Mouse (Mus musculus): ENCODE measurements around the gene Cdk15.

Cdk15 gene

DNA sequence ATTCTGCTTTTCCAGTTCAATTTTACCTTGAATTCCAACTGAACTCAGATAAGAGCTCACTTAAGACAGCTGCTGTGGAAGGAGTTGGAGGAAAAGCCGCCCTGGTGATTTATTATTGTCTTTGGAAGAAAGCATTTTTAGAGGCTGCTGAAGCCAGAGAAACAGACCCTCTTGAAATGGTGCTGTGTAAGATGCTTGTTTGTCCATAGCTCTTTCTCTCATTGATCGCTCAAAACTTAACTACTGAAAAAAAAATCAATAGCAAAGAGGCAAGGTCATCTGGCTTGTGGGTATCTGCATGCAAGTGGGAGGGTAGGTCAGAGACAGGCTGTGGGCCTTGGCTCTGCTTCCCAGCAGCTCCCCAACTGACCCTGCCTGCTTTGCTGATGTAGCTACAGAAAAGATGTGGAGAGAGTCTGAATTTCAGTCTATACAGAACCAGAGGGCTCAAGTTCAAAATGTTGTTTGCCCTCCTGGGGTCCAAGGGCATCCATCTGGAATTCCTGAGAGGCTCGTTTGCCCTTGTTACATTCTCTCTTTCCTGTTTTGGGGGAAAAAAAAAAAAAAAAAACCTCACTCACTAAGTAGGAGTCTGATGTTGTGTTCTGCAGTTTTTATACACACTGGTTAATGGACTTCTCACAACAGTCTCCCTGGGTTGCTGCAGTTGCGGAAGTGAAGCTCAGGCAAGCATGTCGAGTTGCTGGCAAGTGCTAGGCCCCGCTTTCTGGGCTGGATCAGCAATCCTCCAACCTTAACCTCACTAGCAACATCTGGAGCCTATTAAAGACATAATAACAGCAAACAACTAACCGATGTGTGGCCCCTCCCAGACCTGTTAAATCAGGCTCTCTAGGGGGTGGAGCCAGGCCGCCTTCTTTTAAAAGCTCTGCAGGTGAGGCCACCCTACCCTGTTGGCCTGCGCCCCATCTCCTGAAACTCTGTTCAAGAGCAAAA lies 65.5 kb downstream of the Cdk15 start:
- DNase-seq (ENCODE audit: extremely low read depth, low read depth, low spot score) = no peak

DNA sequence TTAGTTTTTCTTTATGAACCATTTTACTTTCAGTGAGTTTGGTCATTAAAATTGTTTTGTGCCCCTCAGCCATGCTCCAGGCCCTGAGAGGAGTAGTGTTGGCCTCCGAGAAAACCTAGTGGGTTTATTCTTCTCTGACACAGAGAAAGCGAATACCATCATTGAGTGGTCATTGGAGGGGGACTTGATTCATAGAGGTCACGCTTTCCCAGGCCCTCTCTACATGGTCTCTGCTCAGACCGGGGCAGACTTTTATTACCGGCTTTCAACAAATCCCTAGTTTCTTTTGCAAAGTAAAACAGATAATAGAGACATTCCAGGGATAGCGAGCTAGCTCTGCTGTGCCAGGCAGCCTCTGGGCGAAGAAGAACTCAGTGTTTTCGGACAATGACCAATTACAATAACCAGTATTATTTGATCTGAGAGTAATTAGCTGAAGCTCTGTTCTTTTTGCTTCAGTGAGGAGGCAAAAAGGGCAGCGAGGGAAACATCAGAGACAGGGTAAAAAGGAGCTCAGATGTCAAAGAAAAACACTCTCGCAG lies 70.2 kb downstream of the Cdk15 start:
- DNase-seq (ENCODE audit: extremely low read depth, low read depth, low spot score) = no peak

DNA sequence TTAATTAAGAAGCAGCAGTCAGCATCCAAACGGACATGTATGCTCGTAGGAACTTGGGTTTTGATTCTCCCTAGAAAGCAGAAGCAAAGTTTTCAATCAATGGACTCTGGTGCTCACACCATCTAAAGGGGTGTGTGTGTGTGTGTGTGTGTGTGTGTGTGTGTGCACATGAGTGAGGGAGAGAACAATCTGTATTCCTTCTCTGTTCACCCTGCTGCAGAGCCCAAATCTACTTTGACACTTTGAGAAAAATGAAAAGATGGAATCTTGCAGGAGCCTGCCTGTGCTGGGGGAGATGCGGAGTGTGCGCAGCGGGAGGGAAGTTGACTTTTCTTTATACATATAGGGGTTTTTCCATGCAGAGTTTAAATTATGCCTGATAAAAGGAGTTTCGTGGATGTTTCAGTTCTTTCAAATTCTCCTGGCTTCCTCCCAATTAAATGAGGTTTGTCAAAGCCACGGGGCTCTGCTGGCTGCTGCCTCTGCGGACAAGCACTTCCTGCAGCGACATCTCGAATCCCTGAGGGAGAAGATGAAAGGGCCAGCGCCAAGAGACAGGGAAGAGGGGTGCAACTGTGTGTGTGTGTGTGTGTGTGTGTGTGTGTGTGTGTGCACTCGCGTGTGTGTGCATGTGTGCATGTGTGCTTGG lies 76.2 kb downstream of the Cdk15 start:
- DNase-seq (ENCODE audit: extremely low read depth, low read depth, low spot score) = no peak

DNA sequence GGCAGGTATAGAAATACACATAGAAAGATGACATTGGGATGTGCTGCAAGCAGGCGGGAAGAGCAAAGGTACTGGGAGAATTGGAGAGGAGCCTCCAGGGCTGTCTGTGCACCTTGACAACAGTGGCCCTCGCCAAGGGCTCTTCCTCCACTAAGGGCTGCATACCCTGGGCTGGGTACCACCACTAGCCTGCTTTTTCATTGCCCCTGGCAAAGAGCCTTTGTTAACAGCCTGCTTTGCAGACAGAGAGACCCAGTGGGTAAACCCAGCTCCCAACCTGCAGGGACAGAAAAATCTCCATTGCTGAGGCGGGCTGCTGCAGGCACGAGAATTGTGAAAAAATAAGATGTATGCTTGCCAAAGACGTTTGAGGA lies 76.7 kb downstream of the Cdk15 start:
- DNase-seq (ENCODE audit: extremely low read depth, low read depth, low spot score) = no peak

DNA sequence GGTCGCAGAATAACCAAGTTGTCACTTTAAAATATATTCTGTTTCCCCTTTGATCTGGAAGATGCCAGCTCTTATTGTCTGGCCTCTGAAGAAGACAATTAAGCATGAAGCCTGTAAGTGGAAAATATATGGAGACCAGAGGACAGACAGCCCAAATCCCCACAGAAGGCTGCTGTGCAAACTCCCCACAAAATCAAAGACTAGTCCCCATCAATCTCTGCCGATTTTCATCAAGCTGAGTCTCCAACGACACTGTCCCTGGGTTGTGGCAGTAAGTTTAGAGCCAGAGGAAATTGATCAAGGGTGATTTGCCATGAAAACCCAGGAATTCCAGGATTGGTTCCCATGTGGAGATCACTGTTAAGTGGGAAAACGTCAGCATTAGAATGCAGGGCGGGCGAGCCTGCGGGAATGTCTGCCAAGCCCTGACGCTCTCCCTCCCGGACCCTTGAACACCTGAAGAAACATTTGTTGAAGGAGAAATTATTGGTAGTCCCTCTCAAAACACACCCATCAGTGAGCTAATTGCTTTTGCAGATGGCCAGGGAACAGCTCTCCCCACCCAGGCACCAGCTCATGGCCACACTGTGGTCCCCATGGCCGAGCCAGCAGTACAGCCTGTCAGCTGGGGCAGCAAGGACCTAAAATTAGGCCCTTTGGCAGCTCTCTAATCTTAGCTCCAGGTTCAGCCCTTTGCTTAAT lies 77.3 kb downstream of the Cdk15 start:
- DNase-seq (ENCODE audit: extremely low read depth, low read depth, low spot score) = no peak

DNA sequence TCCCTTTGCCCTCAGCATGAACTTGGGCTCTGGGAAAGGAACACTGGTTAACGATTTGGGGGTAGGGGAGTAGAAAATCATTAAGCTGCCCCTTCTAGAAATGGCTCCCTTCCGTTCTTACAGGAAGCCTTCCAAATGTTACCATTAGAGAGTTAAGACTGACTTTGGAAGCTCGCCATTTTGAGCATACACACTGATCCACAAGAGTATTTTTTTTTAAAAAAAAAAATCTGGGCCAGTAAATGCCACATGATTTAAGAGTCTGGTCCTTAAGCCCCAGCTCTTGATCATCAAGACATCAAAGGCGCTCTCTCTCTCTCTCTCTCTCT lies 77.8 kb downstream of the Cdk15 start:
- DNase-seq (ENCODE audit: extremely low read depth, low read depth, low spot score) = no peak

DNA sequence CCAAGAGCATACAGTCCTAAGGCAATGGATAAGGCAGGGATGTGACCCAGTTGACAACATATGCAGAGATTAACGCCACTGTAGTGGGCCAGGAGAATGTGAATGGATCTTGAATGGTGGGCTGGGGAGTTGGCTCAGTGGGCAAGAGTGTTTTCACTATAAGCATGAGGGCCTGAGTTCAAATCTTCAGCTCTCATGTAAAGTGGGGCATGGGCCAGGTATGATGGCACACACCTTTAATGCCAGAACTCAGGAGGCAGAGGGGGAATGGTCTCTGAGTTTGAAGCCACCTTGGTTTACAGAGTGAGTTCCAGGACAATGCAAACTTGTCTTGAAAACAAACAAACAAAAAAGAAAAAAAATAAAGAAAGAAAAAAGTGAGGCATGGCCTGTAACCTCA lies 79.5 kb downstream of the Cdk15 start:
- no peak for DNase-seq (ENCODE audit: extremely low read depth, low read depth, low spot score)

DNA sequence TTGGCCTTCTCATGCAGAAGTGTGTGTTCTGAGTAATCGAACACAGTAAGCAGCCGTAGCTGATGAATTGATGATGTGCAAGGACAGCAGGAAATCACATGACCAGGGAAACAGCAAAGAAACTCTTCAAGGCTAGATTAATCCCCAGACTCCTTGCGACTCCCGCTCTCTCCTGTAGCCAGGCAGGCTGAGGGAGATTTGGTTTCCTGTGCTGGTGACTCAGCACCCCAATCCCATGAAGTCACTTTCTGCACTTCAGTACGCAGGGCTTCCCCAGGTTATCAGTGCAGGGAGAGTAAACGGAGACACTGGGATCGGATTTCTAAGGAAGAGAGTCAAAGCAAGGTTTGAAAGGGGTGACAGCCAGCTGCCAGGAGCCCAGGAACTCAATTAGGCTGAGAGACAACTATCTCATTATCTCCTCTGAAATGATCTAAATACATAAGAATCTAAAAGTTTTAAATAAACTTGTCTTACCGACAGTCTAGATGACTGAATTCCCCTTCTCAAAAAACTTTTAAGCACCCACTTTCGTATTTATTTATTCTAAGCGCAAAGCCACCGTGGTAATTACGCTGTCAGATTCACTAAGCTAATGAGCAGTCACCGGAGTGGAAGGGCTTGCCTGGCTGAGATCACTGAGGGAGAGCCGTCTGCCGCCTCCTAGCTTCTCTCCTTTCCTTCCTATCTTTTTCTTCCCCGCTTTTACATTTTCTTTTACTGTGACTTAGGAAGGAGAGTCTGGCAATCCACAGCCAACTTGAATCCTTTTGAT lies 84.3 kb downstream of the Cdk15 start:
- DNase-seq (ENCODE audit: extremely low read depth, low read depth, low spot score) = no peak

DNA sequence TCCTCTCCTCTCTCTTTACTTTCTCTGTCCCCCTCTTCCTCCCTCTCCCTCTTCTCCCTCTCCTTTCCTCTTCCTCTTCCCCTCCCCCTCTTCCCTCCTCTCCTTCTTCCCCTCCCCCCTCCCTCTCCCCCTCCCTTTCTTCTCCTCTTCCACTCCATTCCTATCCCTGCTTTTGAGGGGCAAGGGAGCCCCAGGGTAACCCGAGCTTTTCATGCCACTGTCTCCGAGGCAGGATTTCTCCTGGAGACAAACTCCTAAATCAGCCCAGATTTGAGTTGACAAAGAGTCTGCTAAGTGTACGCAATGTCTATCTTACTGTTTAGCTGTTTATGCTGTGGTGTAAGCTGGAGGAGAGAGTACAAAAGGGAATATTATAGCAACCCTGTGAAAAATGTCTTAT lies 85.0 kb downstream of the Cdk15 start:
- no peak for DNase-seq (ENCODE audit: extremely low read depth, low read depth, low spot score)

DNA sequence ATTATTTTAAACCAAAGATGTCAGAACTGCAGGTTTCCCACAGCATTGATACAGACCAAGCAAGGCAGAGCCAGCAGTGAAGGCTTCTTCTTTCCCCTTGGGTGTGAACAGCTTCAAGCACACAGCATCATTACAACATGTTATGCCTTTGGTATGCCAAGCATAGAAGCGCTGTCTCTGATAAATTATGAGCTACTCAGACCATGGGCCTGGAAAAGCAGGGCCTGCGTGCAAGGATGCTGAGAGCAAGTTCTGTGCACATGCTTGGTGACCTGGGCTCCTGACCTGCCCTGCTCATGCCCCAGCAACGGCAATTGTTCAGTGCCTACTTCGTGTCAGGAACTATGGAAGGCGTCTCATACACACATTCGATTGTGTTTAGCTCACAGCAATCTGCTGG lies 85.4 kb downstream of the Cdk15 start:
- DNase-seq (ENCODE audit: extremely low read depth, low read depth, low spot score) = no peak

DNA sequence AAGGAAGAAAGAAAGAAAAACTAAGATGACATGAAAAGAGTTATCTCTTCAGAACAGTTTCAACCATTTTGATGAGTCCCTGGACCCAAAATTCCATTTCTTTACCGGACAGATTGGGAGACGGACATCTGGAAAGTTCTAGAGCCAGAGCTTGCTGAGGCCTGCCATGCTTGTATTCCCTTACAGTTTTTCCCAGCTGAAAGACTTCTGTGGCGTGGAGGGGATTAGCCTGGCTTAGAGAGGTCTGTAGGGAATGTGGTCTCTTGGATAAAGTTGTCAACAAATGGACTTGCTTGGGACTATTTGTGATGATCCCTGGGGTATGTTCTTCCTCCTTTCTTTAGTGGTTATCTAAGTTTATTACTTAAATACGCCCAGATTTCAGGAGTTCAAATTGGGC lies 96.0 kb downstream of the Cdk15 start:
- DNase-seq (ENCODE audit: extremely low read depth, low read depth, low spot score) = no peak

DNA sequence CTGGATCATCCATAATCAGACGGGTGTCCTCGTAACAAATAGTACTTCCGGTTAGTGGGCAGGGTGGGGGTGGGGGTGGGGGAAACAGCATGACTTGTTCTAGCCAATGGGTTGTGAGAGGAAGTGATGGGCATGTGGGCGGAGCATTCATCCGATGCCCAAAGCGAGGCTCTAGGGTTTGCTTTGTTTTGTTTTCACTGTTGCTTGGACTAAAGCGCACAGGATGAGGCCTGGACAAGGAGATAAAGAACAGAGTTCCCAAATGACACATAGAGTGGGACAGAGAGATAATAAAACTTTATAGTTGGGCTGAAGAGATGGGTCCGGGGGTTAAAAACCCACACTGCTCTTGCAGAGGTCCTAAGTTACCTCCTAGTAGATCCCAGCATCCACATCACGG lies 98.7 kb downstream of the Cdk15 start:
- DNase-seq (ENCODE audit: extremely low read depth, low read depth, low spot score) = no peak

DNA sequence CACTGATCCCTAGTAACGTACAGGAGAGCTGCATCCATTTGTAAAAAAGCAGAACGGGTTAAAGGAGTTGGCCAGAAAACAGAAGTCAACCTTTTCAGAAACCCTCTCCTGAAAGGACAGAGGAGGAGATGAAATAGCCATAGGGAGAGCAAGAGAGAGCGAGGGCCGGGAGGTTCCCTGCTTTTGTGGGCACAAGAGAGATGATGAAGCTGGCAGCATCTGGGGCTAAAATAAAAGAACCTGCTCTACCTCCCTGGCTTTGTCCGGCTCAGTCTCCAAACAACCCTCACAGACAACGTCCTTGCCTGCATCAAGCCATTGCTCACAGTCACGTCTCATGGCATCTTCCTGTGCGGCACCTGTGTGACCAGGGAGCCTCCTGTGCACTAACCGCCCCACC lies 102.4 kb downstream of the Cdk15 start:
- DNase-seq (ENCODE audit: extremely low read depth, low read depth, low spot score) = no peak

DNA sequence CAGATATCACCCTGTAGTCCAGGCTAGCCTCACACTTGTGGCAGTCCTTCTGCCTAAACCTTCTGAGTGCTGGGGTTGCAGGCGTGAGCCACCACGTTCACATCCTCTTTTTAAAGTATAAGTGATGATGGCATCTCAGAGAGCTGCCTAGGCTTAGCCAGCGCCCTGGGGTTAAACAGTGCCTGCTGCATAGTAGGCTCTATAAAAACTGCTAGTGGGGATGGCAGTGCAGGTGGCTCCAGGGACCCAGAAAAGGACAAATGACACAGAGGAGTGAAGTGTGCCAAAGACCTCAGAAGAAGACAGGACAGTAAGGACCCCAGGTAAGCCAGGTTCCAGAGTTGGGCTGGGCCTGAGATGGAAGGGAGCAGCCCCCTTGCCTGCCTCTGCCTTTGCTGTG lies 104.1 kb downstream of the Cdk15 start:
- DNase-seq (ENCODE audit: extremely low read depth, low read depth, low spot score) = no peak

DNA sequence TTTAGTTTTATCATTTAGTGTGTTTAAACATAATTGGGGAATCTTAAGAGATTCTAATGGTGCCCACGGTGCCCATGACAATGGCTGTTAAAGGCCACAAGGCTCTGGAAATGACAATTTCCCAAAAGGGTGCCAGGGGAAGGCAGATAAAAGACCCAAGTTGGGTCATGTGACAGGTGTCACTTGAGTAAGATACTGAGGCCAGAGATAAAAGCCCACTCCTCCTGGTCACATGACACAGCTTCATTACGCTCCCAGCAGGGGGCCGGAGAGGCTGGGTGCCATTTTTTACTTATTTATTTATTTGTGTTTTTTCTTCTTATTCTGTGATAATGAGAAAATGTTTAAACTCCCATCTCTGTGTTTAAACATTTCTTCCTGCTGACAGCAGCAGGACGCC lies 104.8 kb downstream of the Cdk15 start:
- no peak for DNase-seq (ENCODE audit: extremely low read depth, low read depth, low spot score)

DNA sequence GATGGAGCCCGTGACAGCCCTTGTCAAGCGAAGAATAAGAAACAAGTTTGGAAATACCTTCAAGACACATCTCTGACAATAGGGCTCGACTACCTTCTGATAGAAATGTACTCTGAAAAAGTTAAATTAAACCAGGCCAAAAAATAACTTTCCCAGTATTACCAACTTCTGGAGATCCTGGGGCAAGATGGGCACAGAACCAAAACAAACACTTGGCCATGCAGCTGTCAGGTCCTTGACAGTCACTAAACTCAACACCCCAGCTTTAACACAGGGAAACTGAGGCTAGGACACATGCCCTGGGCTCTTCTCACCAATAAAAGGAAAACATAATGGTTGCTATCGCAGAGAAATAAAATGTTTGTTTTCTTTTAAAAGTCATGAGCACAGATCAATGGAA lies 105.3 kb downstream of the Cdk15 start:
- DNase-seq (ENCODE audit: extremely low read depth, low read depth, low spot score) = no peak

DNA sequence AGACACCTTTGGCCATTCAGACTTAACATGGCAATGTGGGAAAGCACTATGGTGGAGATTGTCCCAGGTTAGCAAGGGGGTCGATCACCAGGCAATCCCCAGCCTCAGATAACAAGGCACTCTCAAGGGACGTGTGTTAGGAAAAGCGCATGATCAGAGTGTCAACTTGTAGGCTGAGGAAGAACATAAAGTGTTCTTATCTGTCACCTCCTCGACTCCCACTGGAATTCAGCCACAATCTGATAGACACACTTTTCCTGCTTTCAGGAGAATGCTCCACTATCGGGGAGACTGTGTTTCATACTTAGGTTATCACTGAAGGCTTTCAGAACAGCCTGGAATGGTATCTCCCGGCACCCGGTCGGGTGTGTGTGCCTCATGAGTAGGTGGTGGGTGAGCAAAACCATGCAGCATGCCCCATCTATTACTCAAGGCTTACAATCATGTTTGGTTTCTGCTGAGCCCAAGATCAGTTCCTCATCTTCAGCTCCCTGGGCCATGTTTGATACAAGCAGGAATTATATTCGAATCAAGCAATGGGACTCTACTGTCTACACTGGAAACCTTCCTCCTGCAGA lies 107.8 kb downstream of the Cdk15 start:
- DNase-seq (ENCODE audit: extremely low read depth, low read depth, low spot score) = no peak

DNA sequence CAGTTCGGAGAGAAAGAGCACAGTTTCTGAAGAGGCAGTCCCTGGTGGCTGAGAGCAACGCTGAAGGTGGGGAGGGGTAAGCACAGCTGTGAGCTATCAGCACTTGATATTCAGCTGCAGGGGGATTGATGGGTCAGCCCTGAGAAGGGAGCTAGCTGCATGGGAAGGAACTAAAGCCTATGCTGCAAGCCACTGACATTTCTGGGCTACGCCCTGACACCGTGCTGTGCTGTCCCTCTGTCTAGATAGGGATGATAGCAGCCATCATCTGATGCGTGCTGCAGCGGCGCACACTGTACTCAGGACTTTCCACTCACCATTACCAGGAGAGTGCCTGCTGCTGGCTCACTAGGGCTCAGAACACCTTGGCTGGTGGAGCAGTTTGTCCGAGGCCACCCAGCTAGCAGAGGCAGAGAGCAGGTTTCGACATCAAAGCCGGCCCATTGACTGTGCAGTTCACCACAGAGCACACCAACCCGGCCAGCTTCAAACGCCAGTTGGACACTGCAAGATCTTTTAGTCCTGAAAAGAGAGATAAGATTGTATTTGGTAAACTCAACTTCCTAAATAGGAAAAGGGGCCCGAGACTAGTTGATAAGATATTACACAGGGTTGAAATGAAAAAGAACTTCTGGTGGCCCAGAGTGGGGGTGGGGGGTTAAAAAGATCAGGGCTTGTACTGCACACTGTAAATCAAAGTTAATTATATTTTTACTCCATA lies 111.4 kb downstream of the Cdk15 start:
- DNase-seq (ENCODE audit: extremely low read depth, low read depth, low spot score) = no peak

DNA sequence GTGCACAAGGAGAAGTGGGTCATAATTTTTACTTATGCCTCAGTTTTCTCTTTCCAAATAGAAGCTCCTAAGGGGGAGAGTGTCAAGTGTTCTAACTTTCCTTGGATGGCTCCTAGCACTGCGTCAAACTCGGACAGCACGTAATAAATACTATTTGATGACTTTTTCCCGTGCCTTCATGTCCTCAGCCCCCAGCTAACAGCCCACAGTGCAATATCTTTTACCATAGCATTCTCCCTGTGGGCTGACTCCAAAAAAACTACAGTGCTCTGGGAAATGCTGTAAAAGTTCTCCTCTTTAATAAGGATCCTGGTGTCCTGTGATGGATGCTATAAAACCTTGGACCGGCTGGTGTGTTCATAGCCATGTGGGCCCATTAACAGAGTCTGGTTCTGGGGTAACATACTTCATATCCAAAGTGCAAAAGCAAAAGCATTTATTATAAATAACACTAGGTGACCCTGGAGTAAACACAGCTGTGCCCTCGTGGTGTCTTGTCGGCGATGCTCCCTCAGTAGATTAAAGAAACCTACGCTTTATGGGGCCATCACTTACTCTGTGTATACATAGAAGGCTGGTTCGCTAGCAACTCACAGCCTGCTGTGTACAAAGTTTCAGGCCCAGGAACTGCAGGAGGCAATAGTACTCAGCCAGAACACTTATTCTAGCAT lies 112.1 kb downstream of the Cdk15 start:
- no peak for DNase-seq (ENCODE audit: extremely low read depth, low read depth, low spot score)

DNA sequence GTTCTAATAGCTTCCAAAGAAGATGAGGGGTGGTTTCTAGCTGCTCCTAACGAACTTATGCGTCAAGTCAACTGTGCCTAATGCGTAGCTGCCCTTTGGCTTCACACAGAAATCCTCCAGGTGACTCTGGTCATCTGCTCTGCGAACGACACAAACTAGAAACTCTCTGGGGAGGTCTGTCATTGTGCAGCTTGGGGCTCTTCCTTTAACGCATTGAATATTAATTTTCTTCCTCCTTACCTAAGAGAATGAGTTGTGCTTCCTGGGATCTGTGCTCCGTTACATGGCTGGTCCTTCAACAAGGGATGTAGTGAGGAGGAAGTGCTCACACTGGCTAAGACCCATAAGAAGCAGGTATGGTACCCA lies 112.6 kb downstream of the Cdk15 start:
- DNase-seq (ENCODE audit: extremely low read depth, low read depth, low spot score) = no peak

Data from fat pad, adult 2 months (tissue).